Mouse (Mus musculus) layer of hippocampus, adult 2 months (tissue): Measurements from ENCODE around the gene Adprm. TPM values are rescaled to one million over a fixed set of nuclear protein-coding genes. Genes with fewer than 3 reads are reported as not detected.
"Not testable (repeated sequence)": the region's sequence is repeated elsewhere in the genome, so short reads cannot be mapped to it uniquely, and the experiment has no call there.

Experiments used
- DNase-seq, 2 experiments: peaks; one replicate each; pipeline ENCODE4 v3.0.0; 2022; ENCODE audit warnings: low spot score in 2 of 2
- H3K27ac ChIP-seq: fragments of 200-600 bp; 2 replicates; pipeline ENCODE4 v1.8.1; 2022
- H3K4me3 ChIP-seq: fragments of 200-600 bp; 2 replicates; pipeline ENCODE4 v1.8.1; 2022; ENCODE audit warnings: mild to moderate bottlenecking
- CTCF ChIP-seq: fragments of 200-600 bp; conservative IDR thresholded peaks from 2 replicates; pipeline ENCODE4 v1.8.1; 2022; ENCODE audit warnings: antibody characterized with exemption, mild to moderate bottlenecking, moderate library complexity
- total RNA-seq, 2 experiments: library from RNA; stranded (reverse); gene quantifications; 2 replicates each; pipeline ENCODE4 v1.2.3; 2021

The Adprm gene
- total RNA-seq, 2 experiments from 2014 or later, result 27.7 to 29.3 TPM

- Histone ChIP-seq H3K27ac (no peak overlapping the region), H3K4me3 (no peak overlapping the region)
- DNase-seq, result no peak
- TF ChIP-seq CTCF, result peak; percentile 18; the same call in 1 of the 2 replicates
Measured at GRCm38 (mm10) chr11:67030904-67031602, 21.3 kb downstream of the Adprm start.

DNA sequence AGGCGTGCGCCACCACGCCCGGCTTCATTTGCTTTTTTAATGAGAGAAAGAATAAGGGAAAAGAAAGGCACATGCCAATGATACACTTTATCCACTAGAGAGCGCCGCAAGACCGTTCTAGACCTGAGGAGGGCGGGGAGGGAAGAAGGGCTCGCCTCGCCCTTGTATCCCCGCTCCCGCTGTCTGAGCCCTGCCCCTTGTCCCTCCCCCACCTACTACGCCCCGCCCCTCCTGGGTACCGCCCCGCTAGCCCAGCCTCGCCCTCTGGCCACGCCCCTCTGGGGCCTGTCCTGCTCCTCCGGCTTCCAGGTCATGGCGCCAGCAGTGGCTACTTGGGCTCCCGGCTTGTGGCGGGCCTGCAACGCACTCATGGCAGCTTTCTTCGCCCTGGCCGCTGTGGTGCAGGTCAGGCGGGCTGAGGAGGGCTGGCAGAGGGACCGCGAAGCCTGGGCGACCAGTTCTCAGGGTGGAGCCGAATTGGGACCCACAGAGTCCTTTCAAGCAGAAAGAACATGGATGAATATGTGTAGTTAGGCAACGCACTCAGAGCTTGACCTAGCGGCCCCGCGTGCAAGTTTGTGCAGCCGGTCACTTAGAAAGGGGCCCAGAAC is 27.4 kb downstream of the Adprm start, which contains the start of gene Tmem220:
Tmem220 (plus strand) TSS at position 288 of the 611 bp plus-strand sequence.
- H3K27ac ChIP-seq, result peak within 1 kb of the TSS; percentile 68; the same call in 1 of the 2 replicates
- H3K4me3 ChIP-seq, result peak within 1 kb of the TSS; percentile 64
- TF ChIP-seq CTCF, result peak; percentile 92
- peak; percentile 86 to 90 for DNase-seq

DNA sequence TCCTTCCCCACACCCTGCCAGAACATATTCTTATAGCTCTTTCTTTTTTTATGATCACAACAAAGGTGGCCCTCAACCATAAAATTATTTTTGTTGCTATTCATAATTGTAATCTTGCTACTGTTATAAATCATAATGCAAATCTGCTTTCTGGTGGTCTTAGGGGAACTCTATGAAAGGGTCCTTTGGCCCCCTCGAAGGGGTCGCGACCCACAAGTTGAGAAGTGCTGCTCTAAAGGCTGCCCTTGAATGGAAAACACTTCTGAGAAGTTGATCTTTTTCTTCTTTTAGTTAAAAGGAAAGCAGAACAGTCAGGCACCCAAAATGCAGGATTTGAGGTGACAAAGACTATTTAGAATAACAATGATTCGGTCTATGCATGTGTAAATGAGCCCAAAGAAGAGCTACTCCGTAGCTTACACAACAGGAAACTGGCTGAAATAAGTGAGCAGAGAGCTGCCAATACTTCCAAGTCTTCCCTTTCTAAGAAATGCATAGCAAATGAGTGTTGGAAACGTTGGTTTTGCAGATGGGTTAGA is 28.5 kb downstream of the Adprm start:
- TF ChIP-seq CTCF, result no peak
- DNase-seq, result no peak
- Histone ChIP-seq H3K4me3 (no peak overlapping the region), H3K27ac (no peak overlapping the region)

DNA sequence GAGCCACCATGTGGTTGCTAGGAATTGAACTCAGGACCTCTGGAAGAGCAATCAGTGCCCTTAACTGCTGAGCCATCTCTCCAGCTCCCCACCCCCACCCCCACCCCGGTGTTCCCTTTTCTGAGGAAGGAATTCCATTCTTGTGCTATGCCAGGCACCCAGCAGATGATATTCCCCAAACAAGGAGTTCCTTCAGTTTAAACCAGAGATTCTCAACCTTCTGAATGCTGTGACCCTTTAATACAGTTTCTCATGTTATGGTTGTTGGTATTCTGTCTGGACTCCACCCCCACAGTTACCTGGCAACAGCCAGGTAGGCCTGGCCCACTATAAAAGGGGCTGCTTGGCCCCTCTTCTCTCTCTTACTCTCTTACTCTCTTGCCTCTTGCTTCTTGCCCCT is 29.2 kb downstream of the Adprm start:
- DNase-seq, H3K4me3 ChIP-seq, H3K27ac ChIP-seq: not testable (repeated sequence)

- TF ChIP-seq CTCF, result peak; percentile 74
- Histone ChIP-seq H3K27ac (no peak overlapping the region), H3K4me3 (no peak overlapping the region)
- no peak for DNase-seq
Measured at GRCm38 (mm10) chr11:67022354-67023115, 29.9 kb downstream of the Adprm start.

- DNase-seq, result peak; percentile 39 to 70
- peak overlapping the region; percentile 30 for H3K4me3 ChIP-seq
- TF ChIP-seq CTCF, result peak; percentile 84
- no peak overlapping the region for H3K27ac ChIP-seq
Measured at GRCm38 (mm10) chr11:67020948-67021347, 31.4 kb downstream of the Adprm start.

- TF ChIP-seq CTCF, result no peak
- DNase-seq, result no peak
- no peak overlapping the region for H3K27ac ChIP-seq
- H3K4me3 ChIP-seq, result no peak overlapping the region
Measured at GRCm38 (mm10) chr11:67019711-67020475, 32.5 kb downstream of the Adprm start.

- no peak for DNase-seq
- no peak overlapping the region for H3K4me3 ChIP-seq
- TF ChIP-seq CTCF, result no peak
- no peak overlapping the region for H3K27ac ChIP-seq
Measured at GRCm38 (mm10) chr11:67017801-67018591, 34.4 kb downstream of the Adprm start.

DNA sequence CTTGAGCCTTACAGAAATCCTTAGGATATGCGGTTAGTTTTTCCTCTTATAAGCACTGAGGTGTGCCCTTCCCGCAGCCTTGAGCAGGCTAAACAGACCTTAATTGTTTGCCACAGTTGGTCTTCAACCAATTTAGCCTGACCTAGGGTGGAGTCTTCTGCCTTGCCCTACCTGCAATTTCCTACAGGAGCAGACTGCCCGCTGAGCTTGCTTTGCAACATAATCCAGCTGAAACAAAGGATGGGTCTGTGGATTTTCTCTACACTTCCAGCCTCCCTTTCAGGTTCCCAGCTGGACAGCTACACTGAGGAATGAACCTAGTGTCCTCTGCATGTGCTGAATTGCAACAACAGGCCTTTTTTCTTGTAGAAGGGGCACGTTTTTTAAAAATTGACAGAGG is 40.8 kb downstream of the Adprm start:
- Histone ChIP-seq H3K27ac (no peak overlapping the region), H3K4me3 (no peak overlapping the region)
- no peak for DNase-seq
- no peak for TF ChIP-seq CTCF

- no peak overlapping the region for H3K27ac ChIP-seq
Measured at GRCm38 (mm10) chr11:67010430-67010829, 42.0 kb downstream of the Adprm start.

DNA sequence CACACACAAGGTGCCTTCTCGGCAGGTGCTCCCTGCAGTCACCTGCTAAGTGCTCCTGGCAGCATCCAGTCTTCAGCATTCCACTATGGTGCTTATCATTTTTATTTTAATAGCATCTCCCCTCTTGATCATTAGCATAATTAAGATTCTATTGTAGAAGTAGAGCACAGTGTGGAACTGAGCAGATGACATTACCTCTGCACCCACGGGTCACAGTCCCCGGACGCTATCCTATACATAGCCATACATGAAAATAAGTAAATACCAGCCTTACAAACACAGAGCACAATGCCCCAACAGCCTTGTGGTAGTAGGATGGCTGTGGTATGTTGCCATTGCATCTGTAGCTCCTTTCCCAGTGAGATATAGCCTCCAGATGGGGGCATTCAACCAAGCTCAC is 43.9 kb downstream of the Adprm start:
- DNase-seq, result no peak
- H3K4me3 ChIP-seq, result no peak overlapping the region
- TF ChIP-seq CTCF, result no peak
- no peak overlapping the region for H3K27ac ChIP-seq

More at GRCm38 (mm10) chr11:67010430-67010829, 42.0 kb downstream of the Adprm start:
- H3K4me3 ChIP-seq, result no peak overlapping the region
- TF ChIP-seq CTCF, result peak; percentile 66
- no peak for DNase-seq

DNA sequence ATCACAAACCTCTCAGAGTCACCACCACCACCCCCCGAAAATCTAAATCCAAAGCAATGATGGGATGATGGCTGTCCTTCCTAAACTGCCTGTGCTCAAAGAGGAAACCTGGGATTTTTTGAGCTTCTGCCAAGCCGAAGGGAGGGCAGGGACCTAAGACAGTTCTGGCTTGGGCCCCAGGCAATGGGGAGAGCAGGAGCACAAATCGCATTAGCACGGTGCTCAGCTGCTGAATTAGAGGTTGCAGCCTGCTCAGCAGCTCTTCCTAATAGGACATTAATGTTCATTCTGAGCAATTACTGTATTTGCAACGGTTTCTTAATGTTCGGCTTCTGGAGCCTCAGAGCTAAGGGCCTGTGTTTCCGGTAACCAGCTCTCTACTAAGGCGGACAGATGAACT is 44.4 kb downstream of the Adprm start:
- no peak for TF ChIP-seq CTCF
- Histone ChIP-seq H3K4me3 (no peak overlapping the region), H3K27ac (no peak overlapping the region)
- no peak for DNase-seq
